Mouse (Mus musculus) naive thymus-derived CD4-positive, alpha-beta T cell, adult 2 months (primary cell): ENCODE results near the gene Gm17604.
A peak's percentile ranks its signal among the peaks of the same experiment; 100 is the strongest.

Experiments used
- DNase-seq: peaks from one replicate; pipeline ENCODE4 v3.0.0-alpha.2; 2011; ENCODE audit warnings: low read depth

Gm17604 gene

DNA sequence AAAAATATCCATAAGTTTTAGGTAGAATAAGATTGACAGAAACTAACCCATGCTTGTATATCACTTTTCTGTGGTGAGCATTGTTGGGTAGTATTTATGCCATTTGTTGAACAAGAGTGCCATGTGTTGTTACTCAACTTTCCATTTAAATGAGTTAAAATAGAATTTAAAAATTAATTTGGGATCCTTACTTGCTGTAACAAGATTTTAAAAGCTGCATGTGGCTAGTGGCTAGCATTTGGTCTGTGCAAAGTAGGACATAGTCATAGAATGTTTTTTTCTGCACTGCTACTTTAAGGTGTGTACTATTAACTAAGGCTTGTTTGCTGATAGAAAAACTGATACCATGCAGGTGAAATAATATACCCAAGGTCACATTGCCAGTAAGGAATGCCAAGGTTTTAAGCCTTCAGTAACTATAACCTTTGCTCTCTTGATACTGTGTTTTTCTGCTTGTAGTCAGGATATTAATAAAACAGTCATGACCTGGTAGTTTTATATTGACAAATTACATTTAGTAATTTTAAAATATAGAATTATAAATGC, at the start of gene Gm17604:
Gm17604 (minus strand) TSS at position 51 of the 546 bp plus-strand sequence.
- no peak for DNase-seq

DNA sequence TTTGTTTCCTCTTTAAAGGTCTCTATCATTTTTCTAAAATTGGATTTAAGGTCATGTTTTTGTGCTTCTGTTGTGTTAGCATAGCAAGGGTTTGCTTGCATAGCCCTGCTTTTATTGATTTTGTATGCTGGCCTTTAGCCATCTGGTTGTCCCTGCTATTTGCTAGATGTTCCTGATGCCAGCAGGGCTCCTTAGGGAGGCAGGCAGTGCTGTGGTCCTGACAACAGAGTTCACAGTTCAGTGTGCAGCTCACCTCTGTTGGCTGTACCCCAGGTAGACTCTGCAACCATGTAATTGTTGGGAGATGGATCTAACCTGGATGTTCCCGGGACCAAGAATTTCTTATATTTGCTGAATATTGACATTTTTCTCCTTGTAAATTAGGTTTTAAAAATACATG, 45.3 kb upstream of the Gm17604 start:
- no peak for DNase-seq

DNA sequence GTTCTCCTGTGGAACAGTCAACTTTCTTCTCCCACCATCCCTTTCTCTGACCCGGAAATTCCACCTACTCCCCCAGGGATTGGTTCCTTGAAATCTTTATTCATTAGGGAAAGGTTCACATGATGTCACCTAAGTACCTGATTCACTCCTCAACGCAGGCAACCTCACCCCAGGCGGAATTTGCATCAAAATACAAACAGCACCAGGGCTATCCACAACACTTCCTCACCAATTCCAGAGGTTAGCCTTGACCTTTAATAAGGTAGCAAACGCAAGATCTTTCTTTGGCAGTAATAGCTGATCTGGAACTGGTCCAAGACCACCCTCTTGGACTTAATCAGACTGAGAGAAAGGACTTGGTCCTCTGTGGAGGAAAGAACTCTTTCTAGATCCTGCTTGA, 1.5 kb downstream of the Gm17604 start:
- DNase-seq: no peak

DNA sequence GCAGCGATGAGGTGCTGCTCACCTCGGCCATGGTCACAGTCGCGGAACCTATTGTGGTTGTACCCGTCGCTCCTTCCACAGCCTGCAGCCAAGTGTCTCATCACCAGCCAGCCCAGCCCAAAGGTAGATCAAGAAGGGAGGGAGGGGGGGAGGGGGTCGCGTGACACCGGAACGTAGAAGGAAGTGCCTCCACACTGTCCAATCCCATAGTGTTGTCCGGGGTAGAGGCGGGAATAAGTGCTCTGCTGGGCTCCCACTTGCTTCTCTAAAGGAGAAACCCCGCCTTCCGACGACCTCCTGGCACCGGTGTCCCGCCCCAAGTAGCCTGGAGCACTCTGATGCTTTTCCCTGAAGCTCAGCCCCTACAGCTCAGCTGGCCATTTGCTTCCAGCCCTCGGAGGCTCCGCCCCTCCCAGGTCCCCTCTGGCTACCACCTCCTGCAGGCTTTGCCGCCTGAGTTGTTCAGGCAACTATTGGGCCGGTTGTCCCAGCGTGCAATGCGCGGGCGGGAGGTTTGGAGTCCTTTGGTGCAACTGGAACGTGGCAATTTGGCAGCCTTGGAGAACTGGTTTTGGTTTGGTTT, 24.3 kb downstream of the Gm17604 start, which contains the start of the genes Mospd2 and Fancb:
Mospd2 (minus strand) TSS at position 183 of the 583 bp plus-strand sequence.
Fancb (plus strand) TSS at position 400 of the 583 bp plus-strand sequence.
- DNase-seq: peak; percentile 87

DNA sequence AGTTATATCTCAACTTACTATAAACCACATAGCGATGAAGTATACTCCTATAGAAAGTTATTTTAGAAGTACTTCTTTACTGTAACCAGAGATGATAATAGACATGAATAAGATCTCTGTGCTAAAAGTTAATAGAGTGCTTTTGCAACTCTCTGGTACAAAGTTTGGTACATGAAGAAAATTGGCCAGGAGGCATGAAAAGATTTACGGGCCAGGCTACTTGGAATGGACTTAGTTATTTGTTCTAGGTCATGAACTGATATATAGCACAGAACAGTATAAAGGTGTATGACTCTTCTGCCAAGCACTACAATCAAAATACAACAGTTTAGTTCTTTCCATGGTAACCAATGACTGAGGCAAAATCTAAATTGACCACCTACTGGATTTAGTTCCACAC, 25.8 kb downstream of the Gm17604 start:
- no peak for DNase-seq

DNA sequence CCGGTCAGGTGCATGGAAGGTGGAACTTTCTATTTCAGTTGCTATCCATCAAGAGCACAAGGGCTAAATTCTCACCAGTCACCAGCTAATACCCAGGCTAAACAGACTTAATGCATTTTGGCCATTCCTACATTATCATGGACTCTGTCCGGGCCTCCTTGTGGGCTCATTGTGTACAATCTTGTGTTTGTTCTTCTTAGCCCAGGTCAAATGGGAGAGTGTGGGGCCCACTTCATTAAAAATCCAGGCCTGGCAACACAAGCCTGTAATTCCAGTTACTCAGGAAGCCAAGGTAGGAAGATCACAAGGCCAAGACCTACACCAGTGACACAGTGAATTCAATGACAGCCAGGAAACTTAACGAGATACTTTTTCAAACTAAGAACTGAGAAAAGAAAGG, 33.4 kb downstream of the Gm17604 start:
- no peak for DNase-seq

DNA sequence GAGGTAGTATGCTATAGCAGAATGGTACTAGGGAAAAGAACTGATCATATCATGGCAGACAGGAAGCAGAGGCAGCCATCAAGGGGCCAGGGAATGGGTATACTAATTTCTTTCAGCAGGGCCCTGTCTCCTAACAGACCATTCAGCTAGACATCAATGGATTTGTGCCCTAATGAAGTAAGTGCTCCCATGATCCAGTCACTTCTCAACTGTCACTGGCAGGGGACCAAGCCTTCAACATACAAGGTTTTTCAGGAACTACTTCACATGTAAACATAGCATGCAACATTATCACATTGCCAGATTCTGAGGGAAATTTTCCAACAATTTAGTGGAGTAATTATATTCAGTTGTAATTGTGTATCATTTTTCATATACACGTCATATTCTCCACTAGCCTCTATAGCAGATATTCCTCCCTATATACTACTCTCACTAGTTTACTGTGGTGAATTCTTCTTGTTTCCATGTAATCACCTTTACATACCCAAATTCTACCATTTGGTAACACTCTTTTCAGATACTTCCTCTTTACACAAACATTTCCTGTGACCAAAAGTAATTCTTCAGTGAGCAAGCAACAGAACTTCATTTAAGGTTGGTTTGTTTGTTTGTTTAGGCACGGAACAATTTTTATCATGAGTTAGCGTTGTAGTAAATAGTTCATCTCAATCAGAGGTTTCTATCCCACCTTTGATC, 38.7 kb downstream of the Gm17604 start:
- DNase-seq: no peak
